Mouse (Mus musculus) cerebellum, postnatal 4 days (tissue): ENCODE measurements around the gene Scgb3a1.

Experiments used
- DNase-seq, 2 experiments: peaks; one replicate each; pipeline ENCODE4 v3.0.0; 2022; ENCODE audit warnings: low spot score in 2 of 2, mixed read lengths in 1 of 2

Gene Scgb3a1

DNA sequence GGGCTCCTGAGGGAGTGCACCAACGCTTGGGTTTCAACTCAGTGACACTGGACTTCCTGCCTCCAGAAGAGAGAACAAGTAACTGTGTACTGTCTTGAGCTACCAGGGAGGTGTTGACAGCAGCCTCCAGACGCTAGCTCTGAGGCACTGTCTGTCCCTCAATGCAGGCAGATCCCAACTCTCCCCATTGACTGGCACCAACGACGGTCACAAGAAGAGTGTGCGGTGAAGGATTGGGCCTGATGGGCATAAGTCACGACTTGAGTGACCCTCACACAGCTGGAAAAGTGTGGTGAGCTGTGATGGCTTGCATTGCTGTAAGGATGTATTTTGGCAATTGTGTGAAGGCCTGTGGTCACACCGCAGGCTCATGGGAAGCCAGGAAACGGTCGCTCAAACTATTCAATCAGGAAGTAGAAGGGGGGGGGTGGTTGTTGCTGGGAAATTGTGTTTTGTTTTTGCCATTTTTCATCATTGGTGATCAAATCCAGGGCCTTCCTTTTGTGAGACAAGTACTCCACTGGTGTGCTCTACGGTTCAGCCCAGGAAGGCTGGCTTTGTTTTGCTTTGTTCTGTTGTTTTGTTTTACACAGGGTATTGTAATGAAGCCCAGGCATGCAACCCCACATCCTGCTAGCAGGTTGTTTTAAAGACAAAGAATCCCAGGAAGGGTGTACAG lies 4.5 kb upstream of the Scgb3a1 start:
- DNase-seq: no peak

- DNase-seq: no peak
These were observed 4.0 kb upstream of the Scgb3a1 start for GRCm38 (mm10) chr11:49659470-49659799.

- no peak for DNase-seq
These were observed 1.1 kb upstream of the Scgb3a1 start for GRCm38 (mm10) chr11:49662292-49662780.

DNA sequence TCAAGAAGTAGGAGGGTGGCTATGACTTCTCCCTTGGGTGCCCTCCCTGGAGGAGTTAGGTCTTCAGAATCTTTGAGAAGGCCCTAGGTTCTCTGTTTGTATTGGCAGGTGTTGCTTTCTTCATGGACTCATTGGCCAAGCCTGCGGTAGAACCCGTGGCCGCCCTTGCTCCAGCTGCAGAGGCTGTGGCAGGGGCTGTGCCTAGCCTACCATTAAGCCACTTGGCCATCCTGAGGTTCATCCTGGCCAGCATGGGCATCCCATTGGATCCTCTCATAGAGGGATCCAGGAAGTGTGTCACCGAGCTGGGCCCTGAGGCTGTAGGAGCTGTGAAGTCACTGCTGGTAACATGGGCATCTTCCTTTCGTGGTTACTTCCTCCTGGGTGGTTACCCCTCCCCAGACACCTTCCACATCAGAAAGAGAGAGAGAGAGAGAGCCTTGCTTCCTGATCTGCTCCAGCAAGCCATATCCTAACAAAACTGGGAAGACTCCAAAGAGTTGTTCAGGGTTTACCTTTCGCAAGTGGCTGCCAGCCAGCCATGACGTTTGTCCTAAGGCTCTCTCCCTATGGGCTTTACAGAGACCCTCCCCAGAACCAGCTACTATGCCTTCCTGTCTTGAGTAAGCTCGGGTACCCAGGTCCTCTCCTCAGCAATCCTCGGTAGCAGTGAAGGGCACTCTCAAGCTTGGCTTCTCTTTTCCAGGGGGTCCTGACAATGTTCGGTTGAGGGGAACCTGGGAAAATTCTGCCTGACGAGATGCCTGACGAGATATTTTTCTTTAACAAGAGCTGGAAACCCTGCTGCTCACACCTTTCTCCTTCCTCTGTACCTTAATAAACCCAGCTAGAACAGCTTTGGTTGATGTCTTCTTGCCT lies 1.1 kb downstream of the Scgb3a1 start:
- DNase-seq: no peak

DNA sequence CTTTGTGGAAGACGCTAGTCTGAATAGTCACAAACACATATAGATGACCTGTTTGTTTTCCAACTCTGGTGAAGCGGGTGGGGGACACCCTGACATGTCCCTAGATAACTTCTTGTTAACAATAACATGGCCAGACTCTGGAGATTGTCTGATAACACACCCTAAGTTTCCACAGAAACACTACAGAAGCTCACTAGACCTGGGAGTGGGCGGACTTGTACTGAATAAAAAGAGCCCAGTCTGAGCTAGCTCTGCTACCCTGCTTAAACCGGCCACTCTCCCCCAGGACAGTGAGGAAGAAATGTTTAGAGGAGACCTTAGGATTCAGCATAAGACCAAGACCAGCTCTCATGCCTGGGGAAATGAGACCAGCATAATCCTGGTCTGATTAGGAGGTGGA lies 2.1 kb downstream of the Scgb3a1 start:
- no peak for DNase-seq

DNA sequence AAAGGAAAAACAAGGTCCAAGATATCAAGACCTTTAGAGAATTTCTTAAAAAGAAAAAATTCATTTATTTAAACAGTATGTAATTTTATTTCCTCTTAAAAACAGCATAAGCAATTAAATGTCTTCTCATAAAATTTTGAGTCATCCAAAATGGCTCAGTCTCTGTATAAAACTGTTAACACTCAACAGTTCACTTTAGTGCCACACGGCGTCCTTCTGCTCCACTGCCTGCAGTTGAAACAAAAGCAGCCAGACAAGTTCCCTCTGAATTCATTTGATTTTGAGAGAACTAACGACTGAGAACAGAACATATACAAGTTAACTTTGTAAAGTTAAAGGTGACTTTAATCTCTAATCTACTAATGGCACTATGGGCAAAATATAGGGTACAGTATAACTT lies 10.0 kb downstream of the Scgb3a1 start:
- no peak for DNase-seq

DNA sequence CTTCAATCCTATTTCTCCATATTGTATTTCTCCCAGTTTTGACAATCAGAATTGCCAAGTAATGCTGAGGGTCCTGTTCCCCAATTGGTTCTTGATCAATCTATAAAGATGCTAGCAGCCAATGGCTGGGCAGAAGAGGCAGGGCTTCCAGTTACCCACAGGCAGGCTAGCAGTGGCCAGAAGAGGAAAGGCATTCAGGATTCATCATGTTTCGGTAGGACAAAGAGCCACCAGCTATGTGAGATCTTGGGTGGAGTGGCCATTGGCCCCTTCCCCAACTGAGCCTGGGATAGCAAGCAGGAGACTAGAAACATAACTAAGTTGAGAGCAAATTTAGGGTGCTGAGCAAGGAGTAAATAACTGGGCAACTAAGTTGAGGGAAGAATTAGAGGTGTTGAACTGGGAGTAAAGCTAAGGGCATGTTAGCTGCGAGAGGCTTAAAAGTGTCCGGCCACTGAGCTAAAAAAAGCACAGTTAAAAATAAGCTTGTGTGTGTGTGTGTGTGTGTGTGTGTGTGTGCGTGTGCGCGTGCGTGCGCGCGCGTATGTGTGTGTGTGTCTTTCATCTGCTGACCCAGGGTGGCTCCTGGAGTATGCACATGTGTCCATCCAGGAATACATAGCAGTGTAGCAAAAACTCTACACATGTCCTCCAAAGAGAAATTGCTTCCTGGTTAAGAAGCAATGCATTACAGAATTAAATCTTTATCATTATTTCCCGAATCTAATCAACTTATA lies 21.0 kb downstream of the Scgb3a1 start:
- DNase-seq: no peak

DNA sequence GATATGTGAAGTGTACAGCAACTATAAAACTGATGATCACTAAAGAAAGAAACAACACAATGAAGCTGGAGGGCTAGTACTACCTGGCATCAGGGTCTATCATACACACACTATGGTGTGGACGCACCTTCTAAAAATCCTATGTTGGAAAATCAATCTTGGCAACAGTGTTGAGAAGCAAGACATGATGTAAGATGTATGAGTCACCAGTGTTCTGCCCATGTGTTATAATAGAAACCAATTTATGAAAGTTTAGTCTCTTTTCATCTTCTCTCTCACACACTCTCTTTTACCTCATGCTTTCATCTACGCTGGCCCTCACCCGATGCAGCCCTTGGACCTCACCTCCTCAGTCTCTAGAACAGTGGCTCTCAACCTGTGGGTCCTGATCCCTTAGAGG lies 31.6 kb downstream of the Scgb3a1 start:
- DNase-seq: no peak

DNA sequence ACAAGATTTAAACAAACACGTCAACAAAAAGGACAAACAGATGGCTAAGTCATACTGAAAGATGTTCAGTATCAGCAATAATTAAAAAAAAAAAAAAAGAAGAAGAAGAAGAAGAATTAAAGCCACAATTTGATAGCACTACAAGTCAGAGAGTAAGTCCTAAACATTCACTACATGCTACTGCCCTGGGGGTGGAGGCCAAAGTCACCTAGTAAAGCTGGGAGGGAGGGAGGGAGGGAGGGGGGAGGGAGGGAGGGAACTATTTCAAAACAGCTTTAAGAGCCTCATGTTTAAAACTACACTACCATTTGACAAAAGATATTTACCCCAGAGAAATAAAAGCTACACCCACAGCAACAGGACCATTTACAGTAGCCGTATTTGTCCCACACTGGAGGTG lies 32.3 kb downstream of the Scgb3a1 start:
- DNase-seq: no peak

DNA sequence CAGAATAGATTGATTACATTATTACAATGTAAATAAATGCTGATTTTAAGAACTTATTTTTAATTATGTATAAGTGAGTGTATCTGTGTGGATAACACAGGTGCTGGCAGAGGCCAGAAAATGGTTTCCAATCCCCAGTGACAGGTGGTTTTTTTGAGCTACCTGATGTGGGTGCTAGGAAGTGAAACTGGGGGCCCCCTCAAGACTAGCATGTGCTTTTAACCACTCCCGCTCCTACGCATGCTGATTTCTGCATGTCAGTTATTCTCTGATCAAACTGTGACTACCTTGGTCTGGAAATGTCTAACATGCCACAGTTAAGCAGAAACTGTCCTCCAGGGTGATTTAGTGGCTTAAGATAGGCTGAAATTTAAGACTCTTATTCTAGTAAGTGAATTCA lies 33.1 kb downstream of the Scgb3a1 start:
- DNase-seq: no peak

DNA sequence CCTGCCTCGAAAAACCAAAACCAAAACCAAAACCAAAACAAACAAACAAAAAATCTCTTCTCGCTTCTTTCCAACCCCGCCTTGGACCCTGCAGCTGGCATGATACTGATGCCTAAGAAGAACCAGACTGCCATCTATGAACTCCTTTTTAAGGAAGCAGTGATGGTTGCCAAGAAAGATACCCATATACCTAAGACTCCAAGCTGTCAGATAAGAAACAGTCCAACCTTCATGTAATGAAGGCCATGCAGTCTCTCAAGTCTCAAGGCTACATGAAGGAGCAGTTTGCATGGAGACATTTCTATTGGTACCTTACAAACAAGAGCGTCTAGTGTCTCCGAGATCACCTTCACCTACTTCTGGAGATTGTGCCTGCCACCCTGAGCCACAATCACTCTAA lies 34.4 kb downstream of the Scgb3a1 start:
- no peak for DNase-seq

- no peak for DNase-seq
These were observed 35.7 kb downstream of the Scgb3a1 start for GRCm38 (mm10) chr11:49699079-49699478.

- no peak for DNase-seq
These were observed 38.6 kb downstream of the Scgb3a1 start for GRCm38 (mm10) chr11:49702014-49702413.

- no peak for DNase-seq
These were observed 41.4 kb downstream of the Scgb3a1 start for GRCm38 (mm10) chr11:49704804-49705203.

GRCm38 (mm10) chr11:49707834-49708233 lies 44.4 kb downstream of the Scgb3a1 start:
- DNase-seq: no peak

- DNase-seq: no peak
These were observed 47.3 kb downstream of the Scgb3a1 start for GRCm38 (mm10) chr11:49710664-49711063.

- peak in 1 of 2 experiments; percentile 44 for DNase-seq
These were observed 48.7 kb downstream of the Scgb3a1 start for GRCm38 (mm10) chr11:49711981-49712554.

DNA sequence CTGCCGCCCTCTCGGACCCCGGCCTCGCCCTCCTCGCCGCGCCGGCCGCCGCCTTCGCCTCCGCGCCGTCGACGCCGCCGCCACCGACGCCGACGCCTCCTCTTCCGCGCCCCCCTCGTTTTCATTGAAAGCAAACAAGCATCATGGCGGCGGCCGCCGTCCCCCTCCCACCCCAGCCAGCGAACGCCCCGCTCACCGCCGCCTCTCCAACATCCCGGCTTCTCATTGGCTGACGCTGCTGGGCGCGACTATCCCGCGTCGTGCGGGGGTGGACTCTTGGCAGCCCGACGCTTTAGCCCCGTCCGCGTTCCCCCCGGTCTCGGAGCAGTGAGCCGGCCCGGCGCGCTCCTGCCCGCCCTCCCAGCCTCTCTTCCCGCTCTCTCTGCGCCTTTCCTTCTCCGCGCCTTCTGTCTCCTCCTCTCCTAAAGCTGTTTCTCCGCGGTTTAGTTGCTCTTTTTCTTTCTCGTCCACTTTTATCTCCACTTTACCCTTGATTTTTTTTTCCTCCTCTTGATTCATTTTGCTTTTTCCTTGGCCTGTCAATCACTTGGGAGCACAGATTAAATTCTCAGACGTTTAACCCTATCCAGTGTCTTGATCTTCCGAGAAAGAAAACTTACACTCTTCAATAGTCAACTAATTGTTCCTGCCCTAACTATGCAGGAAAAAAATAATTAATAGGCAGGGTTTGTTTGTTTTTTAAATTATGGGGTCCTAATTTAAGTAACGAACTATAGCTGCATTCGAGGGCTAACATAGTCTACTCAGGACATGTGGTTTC lies 49.3 kb downstream of the Scgb3a1 start, which contains the start of gene Cnot6:
Gene Cnot6, minus strand, starts transcription at position 169 of the 781 bp plus-strand sequence.
- DNase-seq: peak; percentile 96 to 98

- no peak for DNase-seq
These were observed 50.2 kb downstream of the Scgb3a1 start for GRCm38 (mm10) chr11:49713336-49714334.
